In the genomic region with DNA sequence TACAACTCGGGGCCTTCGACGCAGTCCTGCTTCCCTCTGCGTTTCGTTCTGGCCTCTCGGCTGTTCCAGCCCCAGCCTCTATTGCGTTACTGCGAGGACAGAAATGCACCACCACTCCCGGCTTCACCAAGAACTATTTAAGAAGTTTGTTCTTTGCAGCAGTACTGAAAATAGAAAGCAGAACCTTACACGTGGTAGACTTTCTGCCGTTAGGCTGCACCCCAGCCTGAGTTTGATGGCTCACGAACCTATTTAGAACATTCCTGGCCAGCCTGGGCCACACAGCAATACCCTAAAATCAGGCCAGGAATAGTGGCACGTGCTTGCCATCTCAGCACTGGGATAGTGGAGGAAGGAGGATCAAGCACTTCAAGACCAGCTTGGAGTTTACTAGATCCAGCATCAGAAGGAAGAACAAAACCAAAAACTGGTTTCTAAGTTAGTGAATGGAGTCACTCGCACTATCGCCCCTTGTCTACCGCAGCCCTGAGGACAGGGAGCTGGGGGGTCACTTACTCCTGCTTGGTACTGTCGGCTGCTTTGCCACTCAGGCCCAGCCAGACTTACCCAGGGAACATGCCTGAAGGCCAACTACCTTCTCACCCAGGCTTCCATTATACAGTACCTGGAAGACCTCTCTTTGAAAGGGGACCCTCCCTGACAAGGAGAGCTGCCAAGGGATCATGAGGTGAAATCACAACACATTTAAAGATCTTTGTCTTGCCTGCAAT, we compare ENCODE assay signal across 8 mouse cellular contexts. TPM values are rescaled to one million over a fixed set of nuclear protein-coding genes. Genes with fewer than 3 reads are reported as not detected.
DNase-seq lines count a peak whose midpoint lies in the region; ATAC-seq and TF ChIP-seq lines count a peak whose summit lies in the region.

No protein-coding gene starts in this region.

- H3K4me3 ChIP-seq in kidney, embryonic 14.5 days (ENCODE audit: low read length), result peak overlapping the region; percentile 77
- peak overlapping the region; percentile 78 for H3K4me3 ChIP-seq in bone marrow macrophage, adult 2 months (ENCODE audit: insufficient read depth, low read length)
- peak overlapping the region; percentile 80 for H3K4me3 ChIP-seq in hindbrain, embryonic 14.5 days (replicated peaks; ENCODE audit: low read length)
- peak overlapping the region; percentile 73 for H3K4me3 ChIP-seq in midbrain, embryonic 16.5 days (ENCODE audit: low read depth, low read length)

- no peak for ATAC-seq in kidney, embryonic 14.5 days (ENCODE audit: low FRiP score, low TSS enrichment)
- no peak for ATAC-seq in hindbrain, embryonic 14.5 days (ENCODE audit: low FRiP score)
- no peak for ATAC-seq in midbrain, embryonic 16.5 days

- peak overlapping the region; percentile 72 for H3K4me2 ChIP-seq in kidney, embryonic 14.5 days (replicated peaks; ENCODE audit: low read depth, low read length)
- H3K4me2 ChIP-seq in hindbrain, embryonic 14.5 days (replicated peaks), result peak overlapping the region; percentile 64
- peak overlapping the region; percentile 74 for H3K4me2 ChIP-seq in midbrain, embryonic 16.5 days (ENCODE audit: low read length)

- peak overlapping the region; percentile 69 for H3K9ac ChIP-seq in kidney, embryonic 14.5 days (ENCODE audit: low read depth, low read length)
- peak overlapping the region; percentile 54 for H3K9ac ChIP-seq in hindbrain, embryonic 14.5 days
- H3K9ac ChIP-seq in midbrain, embryonic 16.5 days (ENCODE audit: low read depth, low read length), result peak overlapping the region; percentile 66

- H3K9me3 ChIP-seq in kidney, embryonic 14.5 days (ENCODE audit: control insufficient read depth, low read length), result no peaks in the 10 kb centered on the region
- no peaks in the 10 kb centered on the region for H3K9me3 ChIP-seq in hindbrain, embryonic 14.5 days (ENCODE audit: control insufficient read depth, low read length)
- no peaks in the 10 kb centered on the region for H3K9me3 ChIP-seq in midbrain, embryonic 16.5 days (replicated peaks; ENCODE audit: control insufficient read depth, low read length, poor library complexity, severe bottlenecking)

- peak overlapping the region; percentile 94 for H3K27ac ChIP-seq in kidney, embryonic 14.5 days (ENCODE audit: low read depth, low read length)
- H3K27ac ChIP-seq in bone marrow macrophage, adult 2 months (ENCODE audit: insufficient read depth, low read depth, low read length), result peak overlapping the region; percentile 95
- H3K27ac ChIP-seq in hindbrain, embryonic 14.5 days, result peak overlapping the region; percentile 84
- H3K27ac ChIP-seq in midbrain, embryonic 16.5 days (ENCODE audit: low read length), result peak overlapping the region; percentile 83

- no peak for TF ChIP-seq POLR2A in bone marrow macrophage, adult 2 months (IDR thresholded peaks at IDR 0.05; ENCODE audit: borderline replicate concordance, low read depth, low read length)

- DNase-seq in kidney, postnatal 36 days, result no peak
- no peak for DNase-seq in hindbrain, embryonic 14.5 days (ENCODE audit: low spot score)
- DNase-seq in embryo, embryonic 10.5 days (ENCODE audit: low spot score), result no peak
- no peak for DNase-seq in embryo, embryonic 9.5 days (ENCODE audit: extremely low spot score)
- DNase-seq in thymus, postnatal 36 days, result no peak

- H3K36me3 ChIP-seq in kidney, embryonic 14.5 days (ENCODE audit: control insufficient read depth, insufficient read depth, low read length), result peaks cover 47% of the 10 kb centered on the region
- peaks cover 48% of the 10 kb centered on the region for H3K36me3 ChIP-seq in hindbrain, embryonic 14.5 days (replicated peaks; ENCODE audit: control insufficient read depth, insufficient read depth)
- H3K36me3 ChIP-seq in midbrain, embryonic 16.5 days (ENCODE audit: control insufficient read depth, insufficient read depth, low read length), result peaks cover 23% of the 10 kb centered on the region

- 15% methylated on average over 17 of the region's 17 CpGs for WGBS in kidney, embryonic 14.5 days
- WGBS in hindbrain, embryonic 14.5 days, result 13% methylated on average over 17 of the region's 17 CpGs
- WGBS in midbrain, embryonic 16.5 days, result 16% methylated on average over 17 of the region's 17 CpGs

- no peaks in the 10 kb centered on the region for H3K27me3 ChIP-seq in kidney, embryonic 14.5 days (ENCODE audit: control insufficient read depth, insufficient read depth, low read length)
- H3K27me3 ChIP-seq in hindbrain, embryonic 14.5 days (ENCODE audit: control insufficient read depth, insufficient read depth, low read length), result no peaks in the 10 kb centered on the region
- no peaks in the 10 kb centered on the region for H3K27me3 ChIP-seq in midbrain, embryonic 16.5 days (ENCODE audit: control insufficient read depth, insufficient read depth, low read depth, low read length)

- H3K4me1 ChIP-seq in kidney, embryonic 14.5 days (ENCODE audit: control insufficient read depth, insufficient read depth, low read length), result peaks cover 19% of the 10 kb centered on the region
- peaks cover 34% of the 10 kb centered on the region for H3K4me1 ChIP-seq in bone marrow macrophage, adult 2 months (ENCODE audit: control insufficient read depth, insufficient read depth, low read length)
- H3K4me1 ChIP-seq in hindbrain, embryonic 14.5 days (replicated peaks; ENCODE audit: control insufficient read depth, insufficient read depth, low read length), result peaks cover 28% of the 10 kb centered on the region
- H3K4me1 ChIP-seq in midbrain, embryonic 16.5 days (ENCODE audit: control insufficient read depth, insufficient read depth, low read length), result peaks cover 26% of the 10 kb centered on the region

- no peak for TF ChIP-seq CTCF in bone marrow macrophage, adult 2 months (IDR thresholded peaks at IDR 0.05; ENCODE audit: low read depth, low read length)

RNA-seq across cellular contexts. Expression of a gene that starts 0.8 kb away (rescaled TPM):
- 248 and 270 TPM in 2 replicates for polyA plus RNA-seq in kidney, embryonic 14.5 days (2014; fragmentation: Nextera tagmentation; extraction: Ambion mirVana)
- polyA plus RNA-seq in bone marrow macrophage, adult 2 months (2012; ENCODE audit: insufficient read depth, insufficient read length, missing spikeins), result 55.6 and 58.2 TPM in 2 replicates
- polyA plus RNA-seq in hindbrain, embryonic 14.5 days (2014; fragmentation: Nextera tagmentation; extraction: Ambion mirVana), result 152 and 161 TPM in 2 replicates
- polyA plus RNA-seq in midbrain, embryonic 16.5 days (2015; fragmentation: Nextera tagmentation; extraction: Ambion mirVana), result 174 and 188 TPM in 2 replicates

RNA-seq across cellular contexts. Expression of a gene that starts 6.5 kb away (rescaled TPM):
- 806 and 1,046 TPM in 2 replicates for polyA plus RNA-seq in kidney, embryonic 14.5 days (2014; fragmentation: Nextera tagmentation; extraction: Ambion mirVana)
- 175 and 193 TPM in 2 replicates for polyA plus RNA-seq in bone marrow macrophage, adult 2 months (2012; ENCODE audit: insufficient read depth, insufficient read length, missing spikeins)
- polyA plus RNA-seq in hindbrain, embryonic 14.5 days (2014; fragmentation: Nextera tagmentation; extraction: Ambion mirVana), result 675 and 804 TPM in 2 replicates
- polyA plus RNA-seq in midbrain, embryonic 16.5 days (2015; fragmentation: Nextera tagmentation; extraction: Ambion mirVana), result 455 and 532 TPM in 2 replicates

RNA-seq across cellular contexts. Expression of a gene that starts 12.7 kb away (rescaled TPM):
- polyA plus RNA-seq in kidney, embryonic 14.5 days (2014; fragmentation: Nextera tagmentation; extraction: Ambion mirVana), result 8.7 and 14.6 TPM in 2 replicates
- polyA plus RNA-seq in bone marrow macrophage, adult 2 months (2012; ENCODE audit: insufficient read depth, insufficient read length, missing spikeins), result 5.8 and 8.3 TPM in 2 replicates
- 12.3 and 13.3 TPM in 2 replicates for polyA plus RNA-seq in hindbrain, embryonic 14.5 days (2014; fragmentation: Nextera tagmentation; extraction: Ambion mirVana)
- polyA plus RNA-seq in midbrain, embryonic 16.5 days (2015; fragmentation: Nextera tagmentation; extraction: Ambion mirVana), result 13.6 and 15.0 TPM in 2 replicates

RNA-seq across cellular contexts. Expression of a gene that starts 33.3 kb away (rescaled TPM):
- 134 and 162 TPM in 2 replicates for polyA plus RNA-seq in kidney, embryonic 14.5 days (2014; fragmentation: Nextera tagmentation; extraction: Ambion mirVana)
- polyA plus RNA-seq in bone marrow macrophage, adult 2 months (2012; ENCODE audit: insufficient read depth, insufficient read length, missing spikeins), result 25.5 and 27.4 TPM in 2 replicates
- 41.3 and 46.5 TPM in 2 replicates for polyA plus RNA-seq in hindbrain, embryonic 14.5 days (2014; fragmentation: Nextera tagmentation; extraction: Ambion mirVana)
- polyA plus RNA-seq in midbrain, embryonic 16.5 days (2015; fragmentation: Nextera tagmentation; extraction: Ambion mirVana), result 30.2 and 35.2 TPM in 2 replicates

RNA-seq across cellular contexts. Expression of a gene that starts 43.9 kb away (rescaled TPM):
- polyA plus RNA-seq in kidney, embryonic 14.5 days (2014; fragmentation: Nextera tagmentation; extraction: Ambion mirVana), result 0.62 and 0.66 TPM in 2 replicates
- not detected in 2 replicates for polyA plus RNA-seq in bone marrow macrophage, adult 2 months (2012; ENCODE audit: insufficient read depth, insufficient read length, missing spikeins)
- polyA plus RNA-seq in hindbrain, embryonic 14.5 days (2014; fragmentation: Nextera tagmentation; extraction: Ambion mirVana), result 3.6 and 4.1 TPM in 2 replicates
- polyA plus RNA-seq in midbrain, embryonic 16.5 days (2015; fragmentation: Nextera tagmentation; extraction: Ambion mirVana), result 9.6 and 11.0 TPM in 2 replicates
